Mouse (Mus musculus): ENCODE measurements at regions not wholly inside any gene's neighbourhood (a gene's known extent, or its start where the extent isn't known, plus 50 kb on each side); places are given as distances from the start of the nearest gene placed in this dataset.

DNA sequence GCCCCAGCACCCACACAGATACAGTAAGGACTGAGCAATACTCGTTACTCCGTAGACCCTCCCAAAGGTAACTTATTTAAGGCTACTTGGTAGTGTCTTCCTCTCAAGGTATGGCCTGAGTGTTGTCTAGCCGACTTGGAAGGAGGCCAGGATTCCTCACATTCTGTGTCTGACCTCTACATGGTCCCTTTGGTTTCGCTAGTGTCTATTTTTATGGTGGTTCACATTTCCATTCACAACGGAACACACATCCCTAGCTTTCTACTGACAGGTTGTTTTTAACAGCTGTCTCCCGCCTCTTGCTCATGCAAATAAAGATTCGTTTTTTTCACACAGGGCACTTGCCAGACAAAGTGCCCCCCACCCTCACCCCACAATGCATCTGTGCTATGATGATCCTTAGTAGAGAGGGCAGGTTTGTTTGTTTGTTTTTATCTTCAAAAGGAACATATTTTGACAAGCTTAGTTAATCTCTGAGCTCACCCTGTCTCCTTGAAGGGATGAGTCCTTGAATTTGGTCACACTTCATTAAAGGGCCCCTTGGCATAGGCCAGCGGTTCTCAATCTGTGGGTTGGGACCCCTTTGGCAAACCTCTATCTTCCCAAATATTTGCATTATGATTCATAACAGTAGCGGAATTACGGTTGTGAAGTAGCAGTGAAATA is 52.7 kb downstream of the Phlda1 start:
- DNase-seq (ENCODE audit: low spot score in 2 of 2) = no peak

DNA sequence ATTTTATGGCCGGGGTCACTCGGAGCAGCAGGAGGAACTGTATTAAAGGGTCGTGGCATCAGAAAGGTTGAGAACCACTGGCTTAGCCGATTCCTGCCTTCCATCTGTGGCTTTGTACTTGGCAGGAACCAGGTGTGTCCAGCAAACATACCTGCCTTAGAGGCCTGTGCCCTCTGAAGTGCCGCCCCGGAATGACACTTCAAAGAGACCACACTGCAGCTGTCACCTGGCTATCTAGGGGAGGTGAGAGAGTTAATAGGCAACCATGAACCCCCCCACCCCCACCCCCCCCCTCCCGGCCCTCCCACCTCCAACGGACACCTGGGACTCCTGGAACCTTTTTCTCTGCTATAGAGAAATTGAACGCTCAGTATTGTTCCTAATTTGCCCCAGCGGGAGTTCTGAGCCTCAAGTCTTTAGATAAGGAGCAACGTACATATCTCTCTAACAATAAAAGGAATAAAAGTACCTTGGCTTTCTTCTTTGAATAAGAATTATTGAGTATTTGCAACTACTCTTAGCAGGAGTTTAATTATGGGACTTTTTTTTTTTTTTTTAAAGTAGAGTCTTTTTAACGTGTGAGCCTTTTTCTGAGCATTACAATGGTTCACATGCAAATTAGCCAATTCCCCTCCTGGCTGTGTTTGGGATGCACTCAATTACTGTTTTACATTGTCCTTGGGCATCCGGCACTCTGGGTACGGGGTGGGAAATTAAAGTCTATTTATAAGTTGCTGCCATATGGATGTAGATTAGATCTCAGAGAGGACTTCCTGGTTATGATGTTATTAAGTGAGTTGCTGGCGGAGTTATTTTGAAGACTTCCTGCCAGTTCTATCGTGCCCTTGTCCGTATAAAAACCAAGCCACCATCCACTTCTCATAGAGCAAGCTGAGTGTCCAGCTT is 53.5 kb downstream of the Phlda1 start:
- no peak for DNase-seq (ENCODE audit: low spot score in 2 of 2)

DNA sequence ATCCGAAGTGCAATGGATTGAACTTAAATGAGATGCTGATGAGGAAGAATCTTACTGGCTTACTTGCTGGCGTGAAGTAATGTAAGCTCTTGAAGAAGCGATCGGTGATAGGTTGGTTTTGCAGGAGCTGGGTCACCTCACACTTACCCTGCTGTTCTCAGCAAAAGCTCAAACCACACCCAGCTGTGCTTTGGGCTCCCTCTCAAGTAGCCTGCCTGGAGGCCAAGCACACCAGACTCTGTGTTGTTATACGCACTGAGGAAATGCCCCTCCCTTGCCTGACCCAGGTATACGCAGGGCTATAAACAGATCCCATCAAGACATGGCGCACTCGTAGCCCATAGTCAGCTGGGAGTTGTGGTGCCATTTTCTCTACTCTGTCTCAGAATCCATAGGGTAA is 56.5 kb downstream of the Phlda1 start:
- no peak for DNase-seq (ENCODE audit: low spot score in 2 of 2)

DNA sequence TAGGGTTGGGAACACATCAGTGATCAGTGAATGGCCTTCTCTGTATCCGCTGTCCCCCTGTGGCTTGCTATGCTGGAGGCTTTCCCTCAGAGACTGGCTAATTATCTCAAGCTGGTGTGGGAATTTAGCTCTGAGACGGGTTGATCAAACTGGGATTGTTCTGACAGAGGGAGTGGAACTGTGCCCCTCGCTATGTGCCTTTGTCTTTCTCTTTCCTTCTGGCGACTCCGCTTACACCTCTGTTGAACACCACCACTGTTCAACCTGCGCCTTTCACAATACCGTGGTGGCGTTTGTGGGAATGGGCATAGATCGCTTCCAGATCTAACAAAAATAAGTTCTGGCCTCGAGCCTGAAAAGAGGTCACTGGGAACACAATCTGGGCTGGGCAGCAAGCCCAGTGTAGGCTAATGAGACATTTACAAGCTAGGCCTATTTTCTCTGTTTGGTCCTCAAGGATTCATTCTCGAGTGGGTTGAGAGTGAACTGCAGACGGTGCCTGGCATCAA is 60.8 kb downstream of the Phlda1 start:
- DNase-seq (ENCODE audit: low spot score in 2 of 2) = peak; percentile 54 to 74

DNA sequence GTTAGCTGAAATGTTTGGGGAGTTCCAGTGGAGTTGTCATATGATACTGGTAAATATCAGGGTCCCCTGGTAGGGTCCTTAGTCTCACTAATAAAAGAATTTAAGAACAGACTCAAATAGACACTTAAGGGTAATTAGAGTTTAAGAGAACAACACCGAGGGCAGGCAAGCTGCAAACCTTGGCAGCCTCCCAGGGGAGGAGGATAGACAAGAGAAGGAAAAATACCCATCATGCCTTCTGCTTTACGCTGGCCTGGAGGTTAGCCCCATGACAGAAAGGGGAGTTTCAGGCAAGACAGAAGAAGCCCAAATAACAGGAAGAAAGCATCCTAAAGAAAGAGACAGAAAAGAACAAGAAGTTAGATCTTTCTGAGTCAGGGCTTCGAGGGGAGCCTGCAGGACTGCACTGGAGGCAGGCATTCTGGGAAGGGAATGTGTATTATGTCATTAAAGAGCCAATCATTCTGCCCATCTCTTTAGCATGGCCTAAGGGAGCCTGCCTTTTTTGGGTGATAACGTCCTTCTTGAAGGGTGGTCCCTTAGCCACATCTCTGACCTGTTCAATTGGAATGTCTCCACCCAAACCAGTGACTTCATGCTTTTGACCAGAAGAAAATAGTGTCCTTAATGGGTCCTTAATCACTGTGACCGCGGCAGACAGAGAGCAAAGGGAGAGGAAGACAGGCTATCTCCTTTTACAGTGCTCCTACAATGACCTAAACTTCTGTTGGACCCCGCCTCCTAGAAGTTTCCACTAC is 64.6 kb downstream of the Phlda1 start:
- no peak for DNase-seq (ENCODE audit: low spot score in 2 of 2)

DNA sequence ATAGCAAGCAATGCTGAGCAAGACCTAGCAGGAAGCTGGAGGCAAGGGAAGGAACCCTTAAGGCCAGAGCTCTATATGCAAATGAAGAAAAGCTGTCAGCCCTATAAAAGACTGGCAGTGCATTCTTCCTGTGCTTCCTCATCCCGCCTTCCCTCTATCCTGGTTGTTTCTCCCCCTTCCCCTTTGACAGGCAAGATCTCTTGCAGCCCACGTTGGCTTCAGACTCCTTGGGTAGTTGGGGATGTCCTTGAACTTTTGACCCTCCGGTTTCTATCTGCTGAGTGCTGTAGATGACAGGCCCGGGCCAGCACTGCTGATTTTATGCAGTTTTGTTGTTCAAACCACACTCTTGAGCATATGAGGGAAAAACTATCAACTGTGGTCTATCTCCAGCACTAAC is 68.1 kb downstream of the Phlda1 start:
- DNase-seq (ENCODE audit: low spot score in 2 of 2) = no peak

DNA sequence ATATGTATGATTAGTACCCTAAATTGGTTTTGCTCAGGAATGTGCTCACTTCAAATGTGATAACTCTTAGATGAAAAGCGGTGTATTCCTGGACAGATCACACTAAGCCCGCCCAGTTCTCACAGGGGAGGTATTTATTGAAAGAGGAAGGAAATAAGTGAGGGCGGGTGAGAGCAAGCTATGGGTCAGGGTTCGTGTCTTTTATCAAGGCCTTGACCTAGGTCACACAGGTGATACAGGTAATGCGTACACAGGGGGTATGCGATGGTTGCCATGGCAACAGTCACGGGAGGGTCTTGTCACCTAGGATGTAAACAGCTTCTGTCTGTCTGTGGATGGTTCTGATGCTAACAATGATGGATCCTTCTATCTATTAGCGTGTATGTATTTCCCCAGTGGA is 68.7 kb downstream of the Phlda1 start:
- DNase-seq (ENCODE audit: low spot score in 2 of 2) = no peak

DNA sequence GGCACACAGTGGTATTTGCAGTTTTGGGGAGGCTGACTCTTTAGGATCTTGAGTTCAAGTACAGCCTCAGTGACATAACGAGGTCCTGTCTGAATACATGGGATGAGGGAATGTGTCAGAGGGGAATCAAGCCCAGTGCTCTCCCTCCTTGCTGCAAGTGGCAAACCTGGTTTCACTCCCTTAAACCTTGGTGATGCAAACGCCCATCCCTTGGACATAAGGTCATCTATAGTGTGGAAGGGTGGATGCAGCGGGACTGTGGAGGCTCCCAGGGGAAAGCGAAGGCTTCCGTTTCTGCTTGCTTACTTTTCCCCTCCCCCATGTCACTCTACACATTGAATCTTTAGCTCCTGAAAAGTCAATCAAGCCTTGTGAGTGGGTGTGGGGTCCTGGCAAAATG is 69.2 kb downstream of the Phlda1 start:
- DNase-seq (ENCODE audit: low spot score in 2 of 2) = no peak

DNA sequence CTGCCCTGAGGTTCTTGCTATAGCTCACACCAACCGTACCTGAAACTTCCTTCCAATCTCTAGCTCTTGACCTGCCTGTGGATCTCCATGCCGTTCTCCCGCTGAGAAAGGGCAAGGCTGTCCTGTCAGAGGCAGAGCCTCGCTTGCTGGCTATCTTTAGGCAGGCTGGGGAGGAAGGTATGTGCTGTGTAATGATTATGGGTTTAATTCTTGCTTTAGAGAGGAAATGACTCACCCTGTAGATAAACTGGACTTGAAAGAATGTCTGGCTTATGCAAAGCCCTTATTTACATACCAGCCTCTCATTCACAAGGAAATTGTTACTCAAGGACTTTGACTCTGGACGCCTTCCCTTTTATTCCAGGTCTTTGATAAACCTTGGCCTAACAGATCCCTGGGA is 69.8 kb downstream of the Phlda1 start:
- no peak for DNase-seq (ENCODE audit: low spot score in 2 of 2)

DNA sequence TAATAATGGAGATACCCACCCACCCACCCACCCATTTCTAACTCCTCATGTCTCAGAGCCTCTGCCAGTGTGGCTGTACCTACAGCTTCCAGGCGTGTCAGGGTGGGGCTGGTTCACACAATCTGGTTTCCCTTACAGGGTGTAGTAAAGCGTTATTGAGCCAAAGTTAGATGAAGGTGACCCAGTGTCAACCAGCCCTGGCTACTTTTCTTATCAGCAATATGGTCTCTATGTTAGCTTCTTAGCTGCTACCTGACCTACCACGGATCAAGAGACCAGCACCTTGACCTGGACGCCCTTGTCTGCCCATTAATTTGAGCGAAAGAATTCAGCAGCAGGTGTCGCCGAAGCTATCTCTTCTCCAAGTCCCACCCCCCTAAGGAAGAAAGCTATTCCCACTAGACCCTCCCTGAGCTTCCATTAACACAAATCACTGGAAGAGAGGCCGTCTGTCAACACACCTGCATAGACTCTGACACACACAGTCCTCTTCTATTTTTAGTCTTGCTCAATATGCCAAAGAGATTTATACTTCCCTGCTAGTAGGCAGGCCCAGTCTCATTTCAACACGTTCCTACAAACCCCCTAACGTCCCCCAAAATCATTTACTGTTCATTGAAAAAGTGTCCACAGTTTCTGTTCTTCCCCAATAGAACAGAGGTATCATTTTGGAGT is 70.4 kb downstream of the Phlda1 start:
- DNase-seq (ENCODE audit: low spot score in 2 of 2) = no peak

DNA sequence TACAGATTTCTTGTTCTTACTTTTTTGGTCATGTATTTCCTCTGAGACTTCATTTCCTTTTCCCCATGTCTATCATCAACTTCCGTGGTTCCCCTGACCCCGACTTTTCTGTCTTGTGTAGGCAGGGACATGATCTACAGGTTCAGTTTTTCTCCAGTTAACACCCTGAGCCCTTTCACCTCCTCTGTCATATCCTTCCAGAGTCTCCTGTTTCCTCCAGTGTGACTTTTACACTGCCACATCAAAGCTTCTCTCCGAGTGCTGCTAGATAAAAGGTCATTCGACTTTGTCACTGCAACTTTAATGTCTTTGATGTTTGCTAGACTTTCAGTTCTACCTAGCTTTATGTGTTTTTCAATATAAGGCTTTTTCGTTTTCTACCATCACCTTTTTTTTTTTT is 72.5 kb downstream of the Phlda1 start:
- no peak for DNase-seq (ENCODE audit: low spot score in 2 of 2)

DNA sequence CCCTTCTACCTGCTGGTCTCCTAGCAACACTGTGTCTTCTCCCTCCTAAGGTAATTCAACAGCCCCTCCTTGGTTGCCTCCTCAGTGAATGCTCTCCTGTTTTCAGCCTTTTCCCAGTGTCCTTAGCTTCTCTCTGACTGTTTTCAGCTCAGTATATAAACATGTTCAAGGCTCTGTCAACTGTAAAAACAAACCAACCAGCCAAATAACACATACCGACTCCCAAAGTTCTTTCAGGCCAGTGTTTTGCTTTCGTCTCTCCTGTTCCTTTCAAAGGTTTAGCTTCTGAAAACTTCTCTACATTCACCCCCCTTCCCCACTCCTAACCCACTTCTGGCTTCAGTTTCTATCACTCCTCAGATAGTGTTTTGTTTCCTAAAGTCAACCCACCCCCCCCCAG is 73.4 kb downstream of the Phlda1 start:
- DNase-seq (ENCODE audit: low spot score in 2 of 2) = no peak

DNA sequence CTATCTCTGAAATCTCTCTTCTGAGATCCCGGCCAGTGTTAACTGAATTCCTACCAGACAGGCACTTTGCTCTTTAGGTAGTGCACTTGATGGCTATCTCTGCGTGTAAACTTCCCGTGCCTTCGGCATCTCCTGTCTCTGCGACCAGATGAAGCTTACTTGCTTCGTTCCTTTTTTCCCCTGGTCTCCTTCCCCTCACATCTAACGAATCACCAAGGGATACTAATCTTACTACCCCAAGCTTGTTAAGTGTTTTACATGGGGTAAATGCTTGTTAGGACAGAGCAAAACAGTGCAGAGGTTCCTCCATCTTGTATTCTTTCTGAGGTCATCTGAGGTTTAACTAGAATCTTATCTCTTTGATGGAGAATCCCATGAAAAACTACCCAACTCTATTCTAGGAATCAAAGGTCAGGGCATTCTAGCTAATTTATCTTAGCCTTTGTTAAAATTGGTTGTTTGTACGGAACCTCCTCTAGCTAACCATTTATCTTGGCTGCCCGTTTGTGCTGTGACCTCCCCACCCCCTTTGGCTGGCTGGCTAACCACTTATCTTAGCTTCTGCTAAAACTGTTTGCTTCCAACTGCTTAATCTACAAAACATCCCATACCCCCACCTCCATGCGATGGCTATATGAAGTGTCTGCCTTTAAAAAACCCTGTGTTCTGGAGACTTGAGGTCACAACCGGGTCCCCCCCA is 74.5 kb downstream of the Phlda1 start:
- no peak for DNase-seq (ENCODE audit: low spot score in 2 of 2)

DNA sequence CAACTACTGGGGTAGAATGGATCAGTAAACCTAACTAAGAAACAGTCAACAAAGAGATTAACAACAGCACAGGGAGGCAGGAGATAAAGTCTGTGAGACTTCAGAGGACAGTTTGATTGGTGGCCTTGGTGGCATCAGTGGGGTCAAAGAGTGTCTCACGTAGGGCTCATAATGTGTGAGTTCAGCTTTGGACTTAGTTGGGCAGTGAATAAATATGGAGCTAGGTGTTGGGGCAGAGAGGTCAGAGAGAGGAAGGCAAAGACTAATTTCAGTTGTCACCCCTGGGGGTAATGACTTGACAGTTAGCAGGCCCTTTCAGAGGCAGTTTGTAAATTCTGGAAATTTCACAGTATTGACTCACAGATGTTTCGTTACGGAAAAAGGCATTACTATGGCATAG is 75.8 kb downstream of the Phlda1 start:
- DNase-seq (ENCODE audit: low spot score in 2 of 2) = no peak

DNA sequence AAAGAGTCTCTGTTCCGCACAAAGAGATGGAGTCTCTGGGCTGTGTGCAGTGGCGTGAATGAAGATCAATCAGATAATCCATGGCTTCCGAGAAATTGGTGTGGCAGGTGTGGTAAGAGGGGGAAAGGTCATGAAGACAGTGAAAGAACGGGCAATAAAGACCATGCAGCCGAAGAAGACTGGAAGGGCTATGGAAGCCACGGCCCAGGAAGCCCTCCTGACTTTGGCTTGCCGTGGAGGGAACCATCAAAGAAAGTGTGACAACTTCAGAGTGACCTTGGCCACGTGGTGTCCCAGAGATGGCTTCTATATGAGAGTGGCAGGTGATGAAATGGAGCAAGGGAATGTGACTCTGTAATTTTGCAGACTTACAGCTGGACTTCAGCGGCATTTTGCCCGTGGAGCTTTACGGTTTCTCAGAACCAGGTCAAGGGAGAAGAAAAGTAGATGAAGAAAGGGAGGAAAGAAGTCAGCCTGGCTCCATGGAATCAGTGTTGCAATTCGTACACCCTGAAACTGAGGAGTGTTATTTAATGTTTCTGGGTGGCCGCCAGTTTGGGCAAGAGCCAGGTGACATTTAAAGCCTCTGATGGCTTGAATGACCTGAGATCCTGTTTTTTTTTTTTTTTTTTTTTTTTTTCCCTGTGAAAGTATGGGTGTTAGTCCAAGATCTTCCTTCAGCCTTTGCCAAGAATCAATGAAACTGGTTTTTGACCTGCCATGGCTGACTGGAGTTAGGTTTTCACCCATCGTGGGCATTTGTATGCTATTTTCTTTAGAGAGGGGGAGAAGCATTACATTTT is 76.4 kb downstream of the Phlda1 start:
- DNase-seq (ENCODE audit: low spot score in 2 of 2) = no peak

DNA sequence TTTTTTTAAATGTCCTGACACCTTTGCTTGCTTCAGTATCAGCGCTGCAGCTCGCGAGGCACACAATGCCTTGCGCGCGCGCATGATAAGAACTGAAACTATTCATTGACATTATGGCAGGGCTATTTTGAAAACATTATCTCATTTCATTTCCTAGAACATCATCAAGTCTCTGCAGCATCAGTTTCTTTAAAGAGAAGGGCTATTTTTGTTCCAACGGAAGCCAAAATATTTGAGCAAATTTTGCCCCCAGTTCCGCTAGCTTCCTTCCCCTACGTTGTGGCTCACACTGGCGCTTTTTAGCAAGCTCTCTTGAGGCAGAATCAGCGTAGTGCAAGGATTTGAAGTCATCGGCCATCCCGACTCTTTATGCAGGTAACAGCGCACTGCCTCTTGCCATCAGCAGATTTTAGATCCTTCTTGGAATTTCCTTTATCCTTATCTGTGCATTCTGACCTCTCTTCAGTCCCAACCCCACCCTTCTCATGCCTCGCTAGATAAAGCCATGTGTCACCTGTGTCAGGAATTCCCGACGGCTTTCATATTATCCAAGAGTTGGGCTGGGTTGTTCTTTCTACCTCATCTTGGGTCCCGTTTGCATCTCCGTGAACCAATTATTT is 77.1 kb downstream of the Phlda1 start:
- DNase-seq (ENCODE audit: low spot score in 2 of 2) = no peak

DNA sequence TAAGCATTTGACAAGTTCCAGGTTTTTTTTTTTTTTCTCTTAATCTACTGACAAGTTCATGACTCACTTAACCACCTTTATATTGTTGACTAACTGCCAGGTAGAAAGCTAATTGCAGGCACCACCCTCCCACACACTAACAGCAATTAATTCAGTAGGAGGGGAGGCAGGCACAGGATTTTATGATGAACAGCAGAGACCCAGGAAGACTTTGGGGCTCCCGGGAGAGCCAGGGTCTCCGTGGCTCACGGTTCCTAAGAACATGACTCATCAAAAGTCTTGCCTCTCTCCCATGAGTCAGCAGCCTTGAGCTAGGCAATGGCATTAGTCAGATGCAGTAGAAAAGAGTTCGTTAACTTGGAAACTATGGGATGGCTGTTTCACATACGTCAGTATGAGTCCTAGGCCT is 77.7 kb downstream of the Phlda1 start:
- DNase-seq (ENCODE audit: low spot score in 2 of 2) = no peak

DNA sequence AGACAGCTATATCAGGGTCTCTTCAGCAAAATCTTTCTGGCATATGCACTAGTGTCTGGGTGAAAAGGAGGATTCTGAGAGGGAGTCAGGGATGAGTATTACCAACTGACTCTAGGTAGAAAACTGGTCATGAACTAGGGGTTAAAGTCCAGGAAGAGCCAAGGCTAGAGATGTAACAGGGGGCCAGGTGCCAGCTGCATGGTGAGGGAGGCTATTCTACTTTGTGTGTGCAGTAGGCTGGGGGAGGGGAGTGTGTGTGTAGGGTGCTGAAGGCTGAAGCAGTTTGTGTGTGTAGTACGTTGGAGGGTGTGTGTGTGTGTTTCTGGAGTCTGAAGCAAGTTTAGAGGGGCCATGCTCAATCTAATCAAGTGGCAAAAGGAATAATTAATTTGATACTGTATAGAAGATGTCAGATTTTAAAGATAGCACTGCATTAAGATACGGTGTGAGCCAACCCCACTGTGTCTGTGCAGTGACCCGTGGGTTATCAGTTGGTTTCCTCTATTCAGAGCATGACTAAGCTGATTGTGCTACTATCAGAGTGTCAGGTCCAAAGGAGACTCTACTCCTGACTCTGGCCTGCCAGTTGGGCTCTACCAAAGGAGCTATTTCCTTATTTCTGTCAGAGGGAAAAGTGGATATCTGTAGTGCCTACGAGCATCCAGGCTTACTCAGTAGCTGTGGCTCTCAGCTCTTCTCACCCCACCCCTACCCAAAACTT is 82.0 kb downstream of the Phlda1 start:
- DNase-seq (ENCODE audit: low spot score in 2 of 2) = no peak

DNA sequence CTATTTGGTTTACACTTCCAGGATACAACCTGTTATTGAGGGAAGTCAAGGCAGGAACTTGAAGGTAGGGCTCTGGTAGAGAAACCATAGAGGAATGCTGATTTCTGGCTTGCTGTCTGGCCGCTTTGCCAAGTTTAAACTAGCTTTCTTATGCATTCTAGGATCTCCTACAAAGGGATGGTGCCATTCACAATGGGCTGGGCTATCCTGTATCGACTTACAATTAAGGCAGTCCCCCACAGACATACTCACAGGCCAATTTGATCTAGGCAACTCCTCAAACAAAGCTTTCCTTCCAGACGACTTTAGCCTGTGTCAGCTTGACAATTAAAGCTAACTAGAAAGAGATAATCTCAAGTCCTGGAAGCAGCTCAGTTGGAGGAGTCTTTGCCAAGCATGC is 83.1 kb downstream of the Phlda1 start:
- no peak for DNase-seq (ENCODE audit: low spot score in 2 of 2)

Data from frontal cortex, postnatal 14 days (tissue).